ENCODE assay signal across 20 mouse cellular contexts in the genomic region with DNA sequence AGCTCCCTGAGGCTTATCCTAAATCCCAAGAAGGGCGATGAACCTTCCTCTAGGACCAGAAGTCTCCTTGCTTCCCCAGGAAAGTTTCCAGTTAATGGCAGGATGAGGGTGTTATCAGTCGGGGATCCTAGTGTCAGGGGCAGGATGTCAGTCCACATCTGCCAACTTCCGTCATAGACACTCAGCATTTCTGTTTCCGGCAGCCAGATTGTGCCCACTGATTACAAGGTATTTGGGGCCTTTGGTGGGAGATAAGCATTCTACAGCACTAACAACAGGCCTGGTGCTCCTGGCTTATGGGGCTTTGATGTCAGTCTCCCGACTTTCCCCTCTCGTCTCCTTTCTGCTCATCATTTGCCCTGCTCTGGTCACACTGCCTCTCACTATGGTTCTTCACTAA. TPM values are rescaled to one million over a fixed set of nuclear protein-coding genes. Genes with fewer than 3 reads are reported as not detected.
DNase-seq lines count a peak whose midpoint lies in the region; ATAC-seq and TF ChIP-seq lines count a peak whose summit lies in the region.
"Had no signal": no experiment of that assay in that cellular context is flagged by ENCODE, and none has a peak within 500 bp of the region (broad histone marks: within the 10 kb centered on the region; RNA-seq: fewer than 3 reads in every experiment).

No protein-coding gene starts in this region.

- no peak for TF ChIP-seq CTCF in G1E (IDR thresholded peaks at IDR 0.05; ENCODE audit: low read depth, low read length)

- 17% methylated on average over 6 of the region's 6 CpGs for WGBS in liver, embryonic 12.5 days (ENCODE audit: insufficient replicate concordance)

- H3K9ac ChIP-seq in liver, embryonic 12.5 days, result peak overlapping the region; percentile 34; the same call in 1 of the 2 replicates
- H3K9ac ChIP-seq: forebrain, embryonic 13.5 days; heart, embryonic 15.5 days; limb, embryonic 12.5 days; lung, embryonic 15.5 days; neural tube, embryonic 12.5 days had no signal

- peak; percentile 85 for ATAC-seq in G1E (ENCODE audit: extremely low read depth, insufficient number of reproducible peaks, low FRiP score, poor library complexity, severe bottlenecking)
- ATAC-seq in liver, embryonic 12.5 days, result peak; percentile 62
- ATAC-seq: CD4-positive, CD25-positive, alpha-beta regulatory T cell, adult 4 months; forebrain, embryonic 13.5 days; hindbrain, embryonic 16.5 days had no signal

- no peak overlapping the region for H3K4me3 ChIP-seq in G1E (ENCODE audit: low read depth, low read length)
- no peak overlapping the region for H3K4me3 ChIP-seq in liver, embryonic 12.5 days
- H3K4me3 ChIP-seq: forebrain, embryonic 13.5 days; heart, embryonic 15.5 days; limb, embryonic 12.5 days; lung, embryonic 15.5 days; neural tube, embryonic 12.5 days had no signal

- H3K9me3 ChIP-seq in G1E (replicated peaks), result peaks cover 23% of the 10 kb centered on the region
- peaks cover 5% of the 10 kb centered on the region; the same call in 1 of the 2 replicates for H3K9me3 ChIP-seq in liver, embryonic 12.5 days (replicated peaks)
- H3K9me3 ChIP-seq: heart, embryonic 15.5 days; lung, embryonic 15.5 days had no signal

- no peaks in the 10 kb centered on the region for H3K36me3 ChIP-seq in G1E (replicated peaks)
- H3K36me3 ChIP-seq in liver, embryonic 12.5 days, result no peaks in the 10 kb centered on the region
- H3K36me3 ChIP-seq: heart, embryonic 15.5 days; limb, embryonic 12.5 days; lung, embryonic 15.5 days; neural tube, embryonic 12.5 days had no signal

- peak overlapping the region; percentile 39 for H3K4me2 ChIP-seq in liver, embryonic 12.5 days
- H3K4me2 ChIP-seq: forebrain, embryonic 13.5 days; heart, embryonic 15.5 days; limb, embryonic 12.5 days; lung, embryonic 15.5 days; midbrain, embryonic 11.5 days; neural tube, embryonic 12.5 days had no signal

- no peak overlapping the region for H3K27ac ChIP-seq in liver, embryonic 12.5 days
- H3K27ac ChIP-seq: forebrain, embryonic 13.5 days; heart, embryonic 15.5 days; limb, embryonic 12.5 days; lung, embryonic 15.5 days; neural tube, embryonic 12.5 days had no signal

- H3K27me3 ChIP-seq in G1E (ENCODE audit: insufficient read depth, low read length), result no peaks in the 10 kb centered on the region
- no peaks in the 10 kb centered on the region for H3K27me3 ChIP-seq in liver, embryonic 12.5 days (replicated peaks)
- H3K27me3 ChIP-seq: forebrain, embryonic 13.5 days; heart, embryonic 15.5 days; limb, embryonic 12.5 days; lung, embryonic 15.5 days; neural tube, embryonic 12.5 days had no signal

- DNase-seq in 416B (ENCODE audit: low read depth) (peak; percentile 11), G1E (ENCODE audit: low spot score) (peak; percentile 33)
- peak; percentile 44 for DNase-seq in lung, postnatal 36 days
- DNase-seq in urinary bladder, postnatal 25 days (ENCODE audit: low spot score), result no peak
- no peak for DNase-seq in gastrocnemius, adult 18-20 months (ENCODE audit: low spot score)
- no peak for DNase-seq in right cerebral cortex, postnatal 4 days
- DNase-seq: cerebellum, adult 9-10 months; gastrocnemius, postnatal 14 days; heart, adult 18-20 months; heart, postnatal 4 days; thymus, postnatal 14 days had no signal

- peaks cover 28% of the 10 kb centered on the region for H3K4me1 ChIP-seq in G1E (ENCODE audit: insufficient read depth, low read depth, low read length)
- H3K4me1 ChIP-seq in liver, embryonic 12.5 days, result peaks cover 14% of the 10 kb centered on the region
- H3K4me1 ChIP-seq: forebrain, embryonic 13.5 days; heart, embryonic 15.5 days; limb, embryonic 12.5 days; lung, embryonic 15.5 days; neural tube, embryonic 12.5 days had no signal

RNA-seq across cellular contexts. Expression of a gene that starts 12.1 kb away (rescaled TPM):
- 78.3 and 93.9 TPM in 2 replicates for total RNA-seq in G1E (2014; fragmentation: Nextera tagmentation)
- total RNA-seq in G1E (2017), result 201 and 233 TPM in 2 replicates
- polyA plus RNA-seq in G1E (2012), result 50.4 and 56.0 TPM in 2 replicates
- 17.4 and 17.7 TPM in 2 replicates for polyA plus RNA-seq in liver, embryonic 12.5 days (2016; fragmentation: Nextera tagmentation; extraction: Ambion mirVana)
- 1 to 10 TPM; 5.5 to 8.0 TPM for total RNA-seq in gastrocnemius, adult 18-20 months (2021)

Comparison
In these comparisons a context has a peak if more than half of its experiments do, and no peak if none do; other contexts are left out.
1. DNase-seq: peak in 416B (single experiment), G1E (single experiment) and lung, postnatal 36 days (single experiment); none in urinary bladder, postnatal 25 days (single experiment), gastrocnemius, adult 18-20 months (single experiment) and right cerebral cortex, postnatal 4 days (single experiment).
2. RNA of a gene that starts 12.1 kb away (total RNA-seq): 78.3 to 233 TPM in G1E; 5.5 to 8.0 TPM in gastrocnemius, adult 18-20 months; every median in the first group is over 4 times any median in the second.